Mouse (Mus musculus): ENCODE data around the gene Eif3i. TPM values are rescaled to one million over a fixed set of nuclear protein-coding genes. Genes with fewer than 3 reads are reported as not detected.
"Not testable (repeated sequence)": the region's sequence is repeated elsewhere in the genome, so short reads cannot be mapped to it uniquely, and the experiment has no call there.

Eif3i gene
- polyA plus RNA-seq, 1 experiment from 2014 or later: 200 TPM

DNA sequence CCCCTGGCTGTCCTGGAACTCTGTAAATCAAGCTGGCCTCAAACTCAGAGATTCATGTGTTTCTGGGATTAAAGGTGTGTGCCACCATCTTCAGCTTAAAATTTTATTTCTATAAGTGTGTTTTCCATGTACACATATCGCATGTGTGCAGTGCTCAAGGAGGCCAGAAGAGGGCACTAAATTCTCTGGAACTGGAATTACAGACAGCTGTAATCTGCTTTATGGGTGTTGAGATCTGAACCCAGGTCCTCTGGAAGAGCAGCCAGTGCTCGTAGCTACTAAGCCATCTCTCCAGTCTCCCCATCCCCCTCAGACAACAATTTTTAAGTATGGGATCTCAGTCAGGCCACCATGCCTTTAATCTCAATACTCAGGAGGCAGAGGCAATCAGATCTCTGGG lies 51.1 kb downstream of the Eif3i start:
- H3K36me3 ChIP-seq: no peaks in the 10 kb centered on the region
- no peak overlapping the region for H3K9ac ChIP-seq
- ATAC-seq (ENCODE audit: low FRiP score, low read depth): no peak
- H3K4me1 ChIP-seq: 0 out of 2 replicates have a peak, but pooled peaks cover 3% of the 10 kb centered on the region
- H3K9me3 ChIP-seq: no peaks in the 10 kb centered on the region
- no peak overlapping the region for H3K4me3 ChIP-seq
- 95% methylated on average over 2 of the region's 2 CpGs for WGBS
- no peaks in the 10 kb centered on the region for H3K27me3 ChIP-seq (replicated peaks)
- no peak overlapping the region for H3K27ac ChIP-seq
- H3K4me2 ChIP-seq (replicated peaks): no peak overlapping the region

DNA sequence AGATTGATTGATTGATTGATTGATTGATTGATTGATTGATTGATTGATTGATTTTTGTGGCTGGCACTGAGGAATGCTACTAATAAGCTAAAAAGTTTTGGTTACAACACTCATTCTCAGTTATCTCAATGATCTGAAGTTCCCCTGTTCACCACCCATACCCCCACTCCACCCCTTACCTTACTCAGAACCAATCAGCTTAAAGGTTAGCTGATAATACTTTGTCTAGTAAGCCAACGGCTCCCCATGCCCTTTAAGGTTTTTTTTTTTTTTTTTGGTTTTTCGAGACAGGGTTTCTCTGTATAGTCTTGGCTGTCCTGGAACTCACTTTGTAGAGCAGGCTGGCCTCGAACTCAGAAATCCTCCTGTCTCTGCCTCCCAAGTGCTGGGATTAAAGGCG lies 52.8 kb downstream of the Eif3i start:
- not testable (repeated sequence) for ATAC-seq (ENCODE audit: low FRiP score, low read depth); H3K27me3 ChIP-seq (replicated peaks); H3K4me2 ChIP-seq (replicated peaks); H3K27ac ChIP-seq; H3K4me1 ChIP-seq; H3K4me3 ChIP-seq; H3K9ac ChIP-seq; H3K36me3 ChIP-seq; H3K9me3 ChIP-seq
- WGBS: 92% methylated on average over 4 of the region's 4 CpGs

DNA sequence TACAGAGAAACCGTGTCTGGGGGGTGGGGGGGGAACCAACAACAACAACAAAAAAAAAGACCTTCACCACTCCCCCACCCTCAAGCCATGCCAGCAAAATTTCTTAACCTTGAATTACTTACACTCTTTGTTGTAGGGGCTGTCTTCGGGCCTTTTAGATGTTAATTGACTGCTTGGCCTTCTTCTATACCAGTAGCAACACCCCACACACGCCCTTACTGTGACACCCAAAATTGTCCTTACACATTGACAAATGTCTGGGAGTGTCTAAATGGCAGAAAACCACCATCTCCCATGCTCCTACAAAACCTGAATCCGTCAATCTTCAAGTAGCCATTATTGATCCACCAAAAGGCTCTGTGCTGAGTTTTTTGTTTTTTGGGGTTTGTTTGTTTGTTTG lies 56.3 kb downstream of the Eif3i start:
- Histone ChIP-seq H3K27me3 (replicated peaks) (no peaks in the 10 kb centered on the region), H3K4me2 (replicated peaks) (no peak overlapping the region), H3K9me3 (no peaks in the 10 kb centered on the region), H3K9ac (no peak overlapping the region), H3K27ac (no peak overlapping the region), H3K4me3 (no peak overlapping the region), H3K4me1 (peaks cover 25% of the 10 kb centered on the region), H3K36me3 (peaks cover 8% of the 10 kb centered on the region; the same call in 1 of the 2 replicates)
- no peak for ATAC-seq (ENCODE audit: low FRiP score, low read depth)
- WGBS: 81% methylated on average over 4 of the region's 4 CpGs

DNA sequence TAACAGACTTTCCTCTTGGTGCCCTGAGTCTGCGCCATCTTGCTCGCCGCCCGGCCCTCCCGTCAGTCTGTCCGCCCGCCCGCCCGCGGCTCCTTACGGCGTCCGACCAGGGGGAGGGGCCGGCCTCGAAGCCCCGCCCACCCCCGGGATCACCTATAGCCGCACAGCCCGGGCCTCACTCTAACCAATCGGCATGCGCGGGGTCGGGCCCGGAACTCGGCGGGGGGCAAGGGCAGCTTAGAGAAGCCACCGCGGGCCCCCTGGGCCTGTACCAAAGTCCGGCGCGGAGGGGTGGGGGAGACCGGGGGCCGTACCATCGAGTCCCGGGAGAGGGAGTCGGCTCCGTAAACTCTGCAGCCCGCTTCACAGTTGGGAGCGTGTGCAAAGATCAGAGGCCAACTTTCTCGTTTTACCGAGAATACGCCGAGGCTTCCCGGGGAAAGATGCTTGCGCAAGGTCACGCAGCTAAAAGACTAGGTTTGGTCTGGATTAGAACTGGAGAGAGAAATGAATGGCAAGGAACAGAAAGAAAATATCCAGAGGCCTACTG lies 57.8 kb downstream of the Eif3i start, which contains the start of gene Hdac1:
Gene Hdac1, minus strand, starts transcription at position 122 of the 550 bp plus-strand sequence.
- peak within 1 kb of the TSS; percentile 59; the same call in 1 of the 2 replicates for H3K27ac ChIP-seq
- no peaks in the 10 kb centered on the region for H3K27me3 ChIP-seq (replicated peaks)
- H3K4me1 ChIP-seq: peaks cover 25% of the 10 kb centered on the region
- peak; percentile 99 for ATAC-seq (ENCODE audit: low FRiP score, low read depth)
- no peaks in the 10 kb centered on the region for H3K9me3 ChIP-seq
- peaks cover 8% of the 10 kb centered on the region; the same call in 1 of the 2 replicates for H3K36me3 ChIP-seq
- peak within 1 kb of the TSS; percentile 82 for H3K9ac ChIP-seq
- WGBS: 2% methylated on average over 46 of the region's 46 CpGs
- H3K4me2 ChIP-seq (replicated peaks): peak within 1 kb of the TSS; percentile 80
- peak within 1 kb of the TSS; percentile 87 for H3K4me3 ChIP-seq

Small RNAs within 50 kb of the gene (microRNA-seq; reads per million reads assigned to microRNA genes)
- not detected for gene Mir8119

Other genes with a start within 250 kb of the Eif3i start
- 12.5 and 15.4 TPM in 2 replicates for gene Zbtb8a, start 222.5 kb downstream of the Eif3i start, polyA plus RNA-seq (2016; fragmentation: Nextera tagmentation; extraction: Ambion mirVana)
- gene Zbtb8b, start 159.8 kb downstream of the Eif3i start, polyA plus RNA-seq (2016; fragmentation: Nextera tagmentation; extraction: Ambion mirVana): 4.9 and 5.0 TPM in 2 replicates
- 31.9 and 33.1 TPM in 2 replicates for gene Bsdc1, start 139.1 kb downstream of the Eif3i start, polyA plus RNA-seq (2016; fragmentation: Nextera tagmentation; extraction: Ambion mirVana)
- not detected in 2 replicates for gene Tssk3, start 109.6 kb downstream of the Eif3i start, polyA plus RNA-seq (2016; fragmentation: Nextera tagmentation; extraction: Ambion mirVana)
- gene Fam229a, start 109.5 kb downstream of the Eif3i start, polyA plus RNA-seq (2016; fragmentation: Nextera tagmentation; extraction: Ambion mirVana): not detected in 2 replicates
- gene Marcksl1, start 87.1 kb downstream of the Eif3i start, polyA plus RNA-seq (2016; fragmentation: Nextera tagmentation; extraction: Ambion mirVana): 2,122 and 2,278 TPM in 2 replicates
- 179 and 192 TPM in 2 replicates for gene Hdac1, start 57.9 kb downstream of the Eif3i start, polyA plus RNA-seq (2016; fragmentation: Nextera tagmentation; extraction: Ambion mirVana)
- 7.8 and 8.0 TPM in 2 replicates for gene Lck, start 27.0 kb downstream of the Eif3i start, polyA plus RNA-seq (2016; fragmentation: Nextera tagmentation; extraction: Ambion mirVana)
- 1.5 and 2.2 TPM in 2 replicates for gene Fam167b, start 22.1 kb downstream of the Eif3i start, polyA plus RNA-seq (2016; fragmentation: Nextera tagmentation; extraction: Ambion mirVana)
- gene Tmem234, start within 50 bp of the Eif3i start, polyA plus RNA-seq (2016; fragmentation: Nextera tagmentation; extraction: Ambion mirVana): 175 and 183 TPM in 2 replicates
- gene Dcdc2b, start 13.6 kb upstream of the Eif3i start, polyA plus RNA-seq (2016; fragmentation: Nextera tagmentation; extraction: Ambion mirVana): 3.1 and 3.3 TPM in 2 replicates
- gene Iqcc, start 18.5 kb upstream of the Eif3i start, polyA plus RNA-seq (2016; fragmentation: Nextera tagmentation; extraction: Ambion mirVana): 32.5 and 32.6 TPM in 2 replicates
- gene Ccdc28b, start 23.3 kb upstream of the Eif3i start, polyA plus RNA-seq (2016; fragmentation: Nextera tagmentation; extraction: Ambion mirVana): 103 and 107 TPM in 2 replicates
- gene Txlna, start 40.4 kb upstream of the Eif3i start, polyA plus RNA-seq (2016; fragmentation: Nextera tagmentation; extraction: Ambion mirVana): 77.6 and 83.5 TPM in 2 replicates
- 16.3 and 16.6 TPM in 2 replicates for gene Kpna6, start 72.1 kb upstream of the Eif3i start, polyA plus RNA-seq (2016; fragmentation: Nextera tagmentation; extraction: Ambion mirVana)
- 16.0 and 16.8 TPM in 2 replicates for gene Tmem39b, start 96.2 kb upstream of the Eif3i start, polyA plus RNA-seq (2016; fragmentation: Nextera tagmentation; extraction: Ambion mirVana)
- 211 and 212 TPM in 2 replicates for gene Khdrbs1, start 141.7 kb upstream of the Eif3i start, polyA plus RNA-seq (2016; fragmentation: Nextera tagmentation; extraction: Ambion mirVana)
- 336 and 342 TPM in 2 replicates for gene Ptp4a2, start 210.6 kb upstream of the Eif3i start, polyA plus RNA-seq (2016; fragmentation: Nextera tagmentation; extraction: Ambion mirVana)